Mouse (Mus musculus) adrenal gland, adult 18-20 months (tissue): Measurements from ENCODE around the gene Cd27. TPM values are rescaled to one million over a fixed set of nuclear protein-coding genes. Genes with fewer than 3 reads are reported as not detected.

Experiments used
- DNase-seq, 2 experiments: peaks; one replicate each; pipeline ENCODE4 v3.0.0; 2021 to 2022; ENCODE audit warnings: low spot score in 2 of 2
- microRNA-seq, 2 experiments: library from miRNA; unstranded; fragments of <30 nt; microRNA quantifications; one replicate each; pipeline ENCODE4 v1.2.0; 2021; ENCODE audit warnings: borderline number of aligned reads in 2 of 2
- total RNA-seq, 2 experiments: library from RNA; stranded (reverse); gene quantifications; 1 replicate in 1 of 2; 2 replicates in 1 of 2; pipeline ENCODE4 v1.2.3; 2021

Gene Cd27
- total RNA-seq, 2 experiments from 2014 or later: 0.38 to 0.46 TPM

DNA sequence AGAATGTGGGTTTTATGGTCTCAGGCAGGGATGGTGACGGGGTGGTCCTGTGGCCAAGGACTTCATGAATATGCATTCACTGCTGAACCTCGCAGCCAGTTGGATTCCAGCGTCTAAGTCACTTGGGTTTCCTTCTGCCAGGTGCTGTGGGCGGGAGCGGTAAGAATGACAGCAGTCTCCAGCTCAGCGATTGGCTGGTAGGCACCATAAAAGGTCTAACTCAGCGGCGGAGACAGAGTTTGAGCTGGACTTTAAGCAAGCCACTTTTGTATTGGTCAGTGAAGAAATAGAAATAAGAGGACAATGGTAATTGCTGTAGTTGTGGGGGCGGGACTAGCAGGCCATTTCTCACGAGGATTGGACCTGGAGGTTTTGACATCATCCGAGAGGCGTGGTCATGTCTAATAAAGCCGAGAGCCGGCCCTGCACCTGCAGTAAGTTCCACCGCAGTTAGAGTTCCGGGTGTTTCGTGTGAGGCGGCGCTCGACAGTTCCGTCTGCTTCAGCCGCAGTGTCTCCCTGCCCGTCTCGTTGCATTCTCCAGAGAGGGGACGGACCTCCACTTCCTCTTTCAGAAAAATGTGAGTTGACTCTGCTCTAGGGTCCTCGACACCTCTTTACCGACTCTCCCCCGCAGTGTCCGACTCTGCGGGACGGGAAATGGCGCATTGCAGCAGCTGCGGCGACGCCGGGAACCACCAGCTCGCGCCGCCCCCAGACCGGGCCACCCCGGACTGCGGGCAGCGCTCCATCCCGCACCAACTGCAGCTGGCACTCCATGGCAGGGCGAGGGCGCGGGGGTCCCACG is 21.5 kb downstream of the Cd27 start, which contains the start of gene Vamp1:
TSS of gene Vamp1 (plus strand) at position 404 of the 807 bp plus-strand sequence.
- DNase-seq: peak; percentile 94 to 97

DNA sequence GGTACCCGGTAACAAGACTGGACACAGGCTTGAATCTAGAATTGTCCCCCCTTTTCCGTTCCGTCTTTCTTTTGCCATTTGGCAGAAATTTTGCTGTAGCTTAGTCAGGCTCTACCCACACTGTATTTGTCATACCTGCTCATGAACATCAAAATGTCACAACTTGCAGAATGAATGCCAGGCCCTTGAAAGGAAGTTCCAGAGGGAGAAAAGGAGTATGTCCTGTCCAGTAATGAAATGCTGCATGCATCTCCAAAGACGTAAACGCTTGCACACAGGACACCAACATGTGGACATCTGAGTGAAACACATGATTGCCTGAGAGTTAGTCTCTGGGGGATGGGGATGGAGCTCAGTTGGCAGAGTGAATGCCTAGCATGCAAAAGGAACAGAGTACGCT is 23.1 kb downstream of the Cd27 start:
- no peak for DNase-seq

DNA sequence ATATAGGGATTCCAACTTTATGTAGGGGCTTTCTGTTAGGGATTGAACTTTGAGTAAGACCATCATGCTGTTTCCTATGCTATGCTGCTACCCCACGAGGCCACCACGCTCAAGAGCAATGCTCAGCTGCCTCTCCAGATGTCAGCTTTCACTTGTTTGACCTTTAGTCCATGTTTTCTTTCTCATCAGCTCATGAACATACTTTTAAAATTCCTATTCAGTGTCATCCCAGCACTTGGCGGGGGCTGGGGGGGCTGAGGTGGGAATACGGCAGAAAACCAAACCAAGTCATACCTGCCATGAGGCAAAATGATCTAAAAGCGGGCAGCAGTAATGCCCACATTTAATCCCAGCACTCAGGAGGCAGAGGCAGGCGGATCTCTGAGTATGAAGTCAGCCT is 23.7 kb downstream of the Cd27 start:
- no peak for DNase-seq

DNA sequence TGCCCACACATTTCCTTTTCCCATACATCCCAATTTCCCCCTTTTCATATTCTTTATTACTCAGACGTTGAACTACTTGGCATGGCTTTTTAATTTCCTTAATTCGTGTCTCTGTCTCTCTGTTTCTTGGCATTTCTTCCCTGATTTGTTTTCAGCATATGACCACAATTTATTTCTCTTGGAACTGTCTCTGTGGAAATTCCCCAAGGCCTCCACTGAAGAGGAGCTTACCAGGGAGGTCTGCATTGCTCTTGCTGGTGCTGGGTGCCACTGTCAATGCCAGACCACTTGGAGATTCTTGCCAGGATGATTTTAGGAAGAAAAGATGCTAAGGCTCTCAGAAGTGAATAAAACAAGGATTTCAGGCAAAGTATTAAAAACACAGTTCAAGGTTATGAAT is 24.2 kb downstream of the Cd27 start:
- no peak for DNase-seq

DNA sequence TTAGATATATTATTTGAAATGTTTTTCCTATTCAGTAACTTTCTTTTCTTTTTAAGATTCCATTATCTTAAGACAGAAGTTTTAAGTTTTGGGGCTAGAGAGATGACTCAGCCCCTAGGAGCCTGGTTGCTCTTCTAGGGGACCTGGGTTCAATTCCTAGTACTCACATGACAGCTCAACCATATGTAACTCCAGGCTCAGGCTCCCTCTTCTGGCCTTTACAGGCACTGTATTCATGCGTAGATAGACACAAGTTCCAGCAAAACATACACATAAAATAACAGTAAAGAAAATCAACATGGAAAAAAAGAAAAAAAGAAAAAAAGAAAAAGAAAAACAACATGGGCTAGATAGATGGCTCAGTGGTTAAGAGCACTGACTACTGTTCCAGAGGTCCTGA is 26.4 kb downstream of the Cd27 start:
- DNase-seq: no peak

DNA sequence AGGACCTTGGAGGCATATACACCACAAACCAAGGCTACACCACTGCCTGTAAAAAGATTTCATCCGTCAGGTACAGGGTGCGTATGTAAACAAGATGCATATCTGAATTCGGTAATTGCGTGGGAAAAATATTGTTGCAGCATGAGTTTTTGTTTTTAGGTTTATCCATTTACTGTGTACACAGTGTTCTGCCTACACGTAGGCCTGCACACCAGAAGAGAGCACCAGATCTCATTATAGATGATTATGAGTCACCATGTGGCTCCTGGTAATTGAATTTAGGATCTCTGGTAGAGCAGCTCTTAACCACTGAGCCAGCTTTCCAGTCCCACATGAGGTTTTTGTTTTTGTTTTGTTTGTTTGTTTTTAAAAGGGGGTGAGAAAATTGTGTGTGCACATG is 39.6 kb downstream of the Cd27 start:
- no peak for DNase-seq

DNA sequence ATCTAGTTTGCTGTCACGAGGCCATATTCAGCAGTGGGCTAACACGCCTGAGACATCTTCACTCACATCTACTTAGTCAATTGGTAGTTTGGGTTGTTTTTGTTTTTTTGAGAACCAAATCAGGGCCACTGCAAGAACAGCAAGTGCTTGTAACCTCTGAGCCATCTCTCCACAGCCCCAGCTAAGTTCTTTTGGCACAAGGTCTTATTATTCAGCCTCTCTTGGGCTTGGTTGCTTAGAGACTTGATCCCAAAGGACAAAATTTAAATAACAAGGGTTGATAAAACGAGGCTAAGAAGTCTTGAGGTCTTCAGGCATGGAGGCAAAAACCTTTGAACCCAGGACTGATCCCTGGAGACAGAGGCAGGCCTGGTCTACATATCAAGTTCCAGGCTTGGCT is 40.5 kb downstream of the Cd27 start:
- no peak for DNase-seq

DNA sequence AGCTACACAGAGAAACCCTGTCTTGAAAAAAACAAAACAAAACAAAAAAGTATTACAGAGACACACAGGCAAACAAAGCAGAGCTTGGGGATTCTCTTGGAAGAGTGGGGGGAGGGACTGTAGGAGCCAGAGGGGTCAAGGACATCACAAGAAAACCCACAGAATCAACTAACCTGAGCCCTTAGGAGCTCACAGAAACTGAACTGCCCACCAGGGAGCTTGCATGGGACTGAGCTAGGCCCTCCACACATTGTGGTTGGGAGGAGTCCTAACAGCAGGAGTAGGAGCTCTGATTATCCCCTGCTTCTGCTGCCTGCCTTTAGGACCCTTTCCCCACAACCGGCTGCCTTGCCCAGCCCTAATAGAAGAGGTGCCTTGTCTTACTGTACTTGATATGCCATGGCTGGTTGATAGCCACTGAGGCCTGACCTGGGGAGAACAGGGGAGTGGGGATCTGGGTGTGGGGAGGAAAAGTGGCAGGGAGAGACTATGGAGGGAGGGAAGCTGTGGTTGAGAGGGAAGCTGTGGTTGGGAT is 41.2 kb downstream of the Cd27 start:
- DNase-seq: no peak

DNA sequence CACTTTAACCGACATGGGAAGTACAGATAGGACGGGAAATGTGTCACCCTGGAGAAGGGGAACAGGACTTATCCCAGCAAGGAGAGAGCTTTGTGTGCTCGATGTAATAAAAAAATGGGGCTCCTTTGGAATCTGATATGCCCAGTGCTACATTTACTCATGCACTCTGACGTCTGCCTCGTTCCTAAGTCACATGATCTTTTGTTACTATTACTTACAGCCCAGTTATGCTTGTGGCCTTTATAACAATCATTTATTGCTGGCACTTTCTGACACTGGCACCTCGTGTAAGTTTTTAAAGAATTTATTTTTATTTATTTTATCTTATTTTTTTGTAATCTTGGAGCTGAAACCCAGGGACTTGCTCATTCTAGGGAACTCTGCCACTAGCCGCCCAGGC is 43.4 kb downstream of the Cd27 start:
- no peak for DNase-seq

DNA sequence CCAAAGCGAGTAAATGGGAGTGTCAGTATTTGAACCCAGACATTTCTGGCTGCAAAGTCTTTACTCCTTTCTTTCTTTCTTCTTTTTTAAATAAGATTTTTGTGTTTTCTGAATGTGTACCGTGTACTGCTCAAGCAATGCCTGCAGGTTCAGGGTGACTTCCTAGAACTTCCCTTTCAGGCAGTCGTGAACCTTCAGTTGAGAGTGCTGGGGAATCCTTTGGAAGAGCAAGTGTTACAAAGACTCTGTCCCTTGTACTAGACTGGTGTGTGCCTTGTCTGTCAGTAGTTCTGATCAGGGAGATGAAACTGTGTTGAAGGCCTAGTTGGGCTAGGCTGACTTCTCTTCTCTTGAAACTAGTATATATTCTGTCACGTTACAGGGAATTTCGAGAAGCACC is 44.0 kb downstream of the Cd27 start:
- DNase-seq: no peak

DNA sequence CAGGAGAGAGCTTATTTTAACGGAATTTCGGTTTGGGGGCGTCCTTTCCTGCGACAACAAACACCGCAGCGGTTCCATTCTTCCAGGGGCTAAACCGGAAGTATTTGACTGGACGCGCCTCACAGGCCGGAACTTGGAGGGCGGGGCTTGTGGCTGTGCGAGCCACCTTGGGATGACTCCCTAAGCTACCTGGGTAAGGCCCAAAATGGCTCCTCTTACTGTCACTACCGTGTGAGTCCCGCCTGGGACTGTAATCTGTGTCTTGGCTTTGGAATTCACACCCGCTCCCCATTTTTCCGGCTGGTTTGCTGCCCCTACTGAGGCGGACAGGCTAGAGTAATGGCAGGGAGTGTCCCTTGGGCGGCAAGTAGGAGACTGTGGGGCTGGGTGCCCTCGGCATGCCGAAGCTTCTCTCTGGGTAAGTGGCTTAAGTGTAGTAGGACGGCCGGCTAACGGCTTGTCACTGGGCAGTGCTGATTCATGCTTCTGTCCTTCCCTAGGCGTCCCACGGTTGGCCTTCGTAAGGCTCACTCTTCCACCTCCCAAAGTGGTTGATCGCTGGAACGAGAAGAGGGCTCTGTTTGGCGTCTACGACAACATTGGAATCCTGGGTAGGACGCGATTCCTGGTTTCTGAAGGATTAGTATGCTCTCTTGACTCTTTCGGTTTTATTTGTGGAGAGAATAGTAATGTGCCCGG is 44.6 kb downstream of the Cd27 start:
- DNase-seq: peak; percentile 81 to 84

DNA sequence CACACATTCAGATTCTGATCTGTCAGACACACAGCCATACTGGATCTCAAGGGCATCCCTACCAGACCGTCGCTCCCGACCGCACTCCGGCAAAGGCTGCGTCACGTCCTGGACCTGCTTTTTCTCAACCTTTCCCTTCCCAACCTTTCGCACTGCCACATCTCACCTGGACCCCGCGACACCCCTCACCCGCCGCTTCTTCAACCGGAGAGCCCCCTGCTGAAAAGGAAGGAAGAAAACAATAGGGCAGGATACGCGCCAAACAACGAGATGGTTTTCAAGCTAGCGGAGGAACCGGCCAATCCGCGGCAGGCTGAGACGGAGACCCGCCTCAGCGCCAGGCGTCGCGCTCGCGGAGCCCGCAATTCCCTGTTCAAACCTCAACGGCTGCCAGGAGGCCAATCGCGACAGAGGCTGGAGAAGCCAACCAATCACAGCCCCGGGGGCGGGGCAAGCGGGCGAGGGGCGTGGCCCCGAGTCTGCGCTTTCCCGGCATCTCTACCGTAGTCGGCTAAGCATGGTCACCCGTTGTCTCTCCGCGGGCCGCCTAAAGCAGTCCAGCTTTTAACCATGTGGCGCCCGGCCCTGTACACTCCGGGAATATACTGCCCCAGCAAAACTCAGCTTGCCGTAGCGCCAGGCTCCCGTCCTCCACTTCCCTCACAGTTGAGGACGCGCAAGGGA is 45.3 kb downstream of the Cd27 start, which contains the start of the genes Ncapd2 and Mrpl51:
TSS of gene Ncapd2 (minus strand) at position 370 of the 684 bp plus-strand sequence.
TSS of gene Mrpl51 (plus strand) at position 470 of the 684 bp plus-strand sequence.
- peak; percentile 95 for DNase-seq

DNA sequence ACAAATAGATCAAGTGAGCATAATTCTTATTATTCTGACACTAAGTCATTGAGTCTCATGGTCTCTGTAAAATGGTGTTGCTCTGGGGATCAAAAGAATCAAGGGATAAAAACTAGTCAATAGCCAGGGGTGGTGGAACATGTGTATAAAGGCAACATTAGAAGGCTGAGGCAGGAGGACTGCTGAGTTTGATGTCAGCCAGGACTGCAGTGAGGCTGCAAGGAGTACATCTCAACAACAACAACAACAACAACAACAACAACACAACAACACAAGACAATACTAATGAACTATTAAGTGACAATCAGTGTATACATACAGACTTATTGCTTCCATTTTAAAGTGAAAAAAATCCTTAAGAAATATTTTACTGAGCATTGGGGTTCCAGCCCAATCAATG is 46.0 kb downstream of the Cd27 start:
- DNase-seq: no peak

DNA sequence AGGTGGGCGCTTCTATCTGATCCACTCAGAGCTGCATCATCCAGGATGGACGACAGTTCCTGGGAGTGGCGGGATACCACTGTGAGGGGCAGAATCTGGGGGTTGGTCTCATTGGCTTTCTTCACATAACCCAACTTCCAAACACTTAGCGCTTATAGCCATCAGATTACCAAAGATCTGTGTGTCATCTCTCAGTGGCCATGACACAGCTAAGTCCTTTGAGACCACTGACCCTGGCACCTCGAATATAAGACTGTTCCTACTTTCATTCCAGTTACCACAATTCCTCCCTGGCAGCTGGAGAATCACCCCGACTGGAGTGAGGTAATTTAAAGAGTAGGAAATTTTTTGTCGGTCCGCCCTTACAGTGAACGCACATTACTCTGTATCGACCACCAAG is 50.6 kb downstream of the Cd27 start:
- DNase-seq: no peak

Small RNAs within 50 kb of the gene (microRNA-seq; reads per million reads assigned to microRNA genes)
- gene Mir3098: 0.95 to 3.1 reads per million in 2 experiments
- 0 reads per million in 2 experiments for gene Mir8113

Other genes with a start within 250 kb of the Cd27 start
- 1 to 10 TPM; 1.6 to 3.0 TPM for gene Pianp, start 240.3 kb downstream of the Cd27 start, total RNA-seq
- 10 to 100 TPM; 56.0 to 56.1 TPM for gene Zfp384, start 227.9 kb downstream of the Cd27 start, total RNA-seq
- gene Ing4, start 197.2 kb downstream of the Cd27 start, total RNA-seq: 10 to 100 TPM; 45.3 to 53.4 TPM
- gene Acrbp, start 187.3 kb downstream of the Cd27 start, total RNA-seq: 1 to 10 TPM; 7.8 to 9.6 TPM
- under 1 TPM; 0.40 to 0.93 TPM for gene Lpar5, start 169.1 kb downstream of the Cd27 start, total RNA-seq
- 100 to 1,000 TPM; 150 to 190 TPM for gene Chd4, start 141.0 kb downstream of the Cd27 start, total RNA-seq
- gene Nop2, start 105.1 kb downstream of the Cd27 start, total RNA-seq: 10 to 100 TPM; 51.6 to 61.3 TPM
- gene Iffo1, start 91.8 kb downstream of the Cd27 start, total RNA-seq: 10 to 100 TPM; 19.4 to 20.4 TPM
- 1,000 to 10,000 TPM; 2,223 to 4,104 TPM for gene Gapdh, start 70.5 kb downstream of the Cd27 start, total RNA-seq
- gene Ncapd2, start 45.3 kb downstream of the Cd27 start, total RNA-seq: 10 to 100 TPM; 15.3 to 17.1 TPM
- 100 to 1,000 TPM; 161 to 206 TPM for gene Mrpl51, start 45.2 kb downstream of the Cd27 start, total RNA-seq
- 10 to 100 TPM; 33.5 to 39.1 TPM for gene Vamp1, start 21.5 kb downstream of the Cd27 start, total RNA-seq
- 10 to 100 TPM; 10.9 to 19.5 TPM for gene Tapbpl, start 5.2 kb downstream of the Cd27 start, total RNA-seq
- gene Tuba3a, start 49.0 kb upstream of the Cd27 start, total RNA-seq: not detected
- 10 to 100 TPM; 56.6 to 78.9 TPM for gene Ltbr, start 76.9 kb upstream of the Cd27 start, total RNA-seq
- 1 to 10 TPM; 1.3 to 1.7 TPM for gene Scnn1a, start 83.6 kb upstream of the Cd27 start, total RNA-seq
- 100 to 1,000 TPM; 185 to 291 TPM for gene Tnfrsf1a, start 112.4 kb upstream of the Cd27 start, total RNA-seq
- gene Plekhg6, start 143.8 kb upstream of the Cd27 start, total RNA-seq: under 1 TPM in 1 of 2 experiments, not detected in 1; 0.13 TPM